Mouse (Mus musculus) limb, embryonic 14.5 days (tissue): ENCODE measurements around the gene 4933415A04Rik. TPM values are rescaled to one million over a fixed set of nuclear protein-coding genes. Genes with fewer than 3 reads are reported as not detected.

Source experiments
- ATAC-seq: fragments of 200-750 bp; cut with Nextera tagmentation; 2 replicates; pipeline ENCODE4 v1.8.0; 2017; ENCODE audit warnings: low read depth, moderate number of reproducible peaks, moderate TSS enrichment; ENCODE audit not compliant: low FRiP score
- DNase-seq: peaks from one replicate; pipeline ENCODE4 v3.0.0-alpha.2; 2015; ENCODE audit warnings: low spot score
- H3K27ac ChIP-seq: fragments of 300-500 bp; sonication (generic); replicated peaks from 2 replicates; pipeline ENCODE4 v1.5.1; 2014; ENCODE audit warnings: low read depth, mild to moderate bottlenecking, low read length, moderate library complexity, mixed read lengths
- H3K27me3 ChIP-seq: fragments of 300-500 bp; sonication (generic); 2 replicates; pipeline ENCODE4 v1.6.1; 2014; ENCODE audit warnings: low read length, mixed read lengths; ENCODE audit not compliant: control insufficient read depth, insufficient read depth
- H3K36me3 ChIP-seq: fragments of 300-500 bp; sonication (generic); 2 replicates; pipeline ENCODE4 v1.6.1; 2014; ENCODE audit warnings: mild to moderate bottlenecking, low read length, moderate library complexity, mixed read lengths; ENCODE audit not compliant: control insufficient read depth, insufficient read depth
- H3K4me1 ChIP-seq: fragments of 300-500 bp; sonication (generic); 2 replicates; pipeline ENCODE4 v1.6.1; 2014; ENCODE audit warnings: antibody characterized with exemption, low read length, mixed read lengths; ENCODE audit not compliant: control insufficient read depth, insufficient read depth
- H3K4me2 ChIP-seq: fragments of 300-500 bp; sonication (generic); replicated peaks from 2 replicates; pipeline ENCODE4 v1.6.1; 2014; ENCODE audit warnings: low read depth, mild to moderate bottlenecking, low read length, moderate library complexity; ENCODE audit not compliant: severe bottlenecking
- H3K4me3 ChIP-seq: fragments of 300-500 bp; sonication (generic); replicated peaks from 2 replicates; pipeline ENCODE4 v1.5.1; 2014; ENCODE audit warnings: low read length
- H3K9ac ChIP-seq: fragments of 300-500 bp; sonication (generic); 2 replicates; pipeline ENCODE4 v1.6.1; 2014; ENCODE audit warnings: mild to moderate bottlenecking, low read depth, low read length, moderate library complexity; ENCODE audit not compliant: severe bottlenecking
- H3K9me3 ChIP-seq: fragments of 300-500 bp; sonication (generic); 2 replicates; pipeline ENCODE4 v1.6.1; 2016; ENCODE audit warnings: low read length; ENCODE audit not compliant: control insufficient read depth
- POLR2A ChIP-seq: fragments of 200-500 bp; IDR thresholded peaks from 2 replicates; pipeline ENCODE4 v1.8.0; 2012; ENCODE audit warnings: inconsistent platforms, mild to moderate bottlenecking, moderate library complexity, borderline replicate concordance; ENCODE audit not compliant: insufficient read depth, insufficient read length; ENCODE audit errors: extremely low read depth
- WGBS: fragments of 180-500 bp; shearing (Covaris S2); extraction: QIAGEN DNeasy Blood & Tissue Kit; methylation state at CpG from one replicate; pipeline ENCODE4 v1.1.7; 2014; 5-methylcytosine and 5-hydroxymethylcytosine counted together
- polyA plus RNA-seq, 2 experiments: library from polyadenylated mRNA; depleted of rRNA in 1 of 2; stranded (reverse) in 1 of 2; unstranded in 1 of 2; fragments of >200 nt; fragmentation: Nextera tagmentation in 1 of 2; extraction: Ambion mirVana in 1 of 2; gene quantifications; 2 replicates each; pipeline versions ENCODE4 v1.2.1 to v1.2.3; 2012 to 2014

The 4933415A04Rik gene
- polyA plus RNA-seq, 2 experiments: 0.70 to 2.2 TPM

GRCm38 (mm10) chr11:43618403-43618802 lies 31.6 kb downstream of the 4933415A04Rik start:
- H3K4me3 ChIP-seq: no peak overlapping the region
- H3K4me1 ChIP-seq: no peaks in the 10 kb centered on the region
- H3K9me3 ChIP-seq: no peaks in the 10 kb centered on the region
- ATAC-seq: peak; percentile 37; the same call in 1 of the 2 replicates
- H3K4me2 ChIP-seq: no peak overlapping the region
- no peak overlapping the region for H3K9ac ChIP-seq
- no peaks in the 10 kb centered on the region for H3K27me3 ChIP-seq
- no peak overlapping the region for H3K27ac ChIP-seq
- no peak for DNase-seq
- 69% methylated on average over 7 of the region's 7 CpGs for WGBS
- no peak for TF ChIP-seq POLR2A
- no peaks in the 10 kb centered on the region for H3K36me3 ChIP-seq

- Histone ChIP-seq H3K4me2 (no peak overlapping the region), H3K27ac (no peak overlapping the region), H3K27me3 (no peaks in the 10 kb centered on the region), H3K4me1 (peaks cover 8% of the 10 kb centered on the region), H3K9me3 (no peaks in the 10 kb centered on the region), H3K4me3 (no peak overlapping the region), H3K9ac (no peak overlapping the region), H3K36me3 (no peaks in the 10 kb centered on the region)
- 93% methylated on average over 5 of the region's 5 CpGs for WGBS
- DNase-seq: no peak
- no peak for TF ChIP-seq POLR2A
- no peak for ATAC-seq
These were observed 34.9 kb downstream of the 4933415A04Rik start for GRCm38 (mm10) chr11:43621769-43622168.

GRCm38 (mm10) chr11:43624341-43624740 lies 37.5 kb downstream of the 4933415A04Rik start:
- WGBS: 97% methylated on average over 1 of the region's 1 CpGs
- no peak overlapping the region for H3K27ac ChIP-seq
- no peak for ATAC-seq
- H3K36me3 ChIP-seq: no peaks in the 10 kb centered on the region
- peaks cover 15% of the 10 kb centered on the region for H3K4me1 ChIP-seq
- no peak overlapping the region for H3K4me2 ChIP-seq
- DNase-seq: no peak
- no peaks in the 10 kb centered on the region for H3K9me3 ChIP-seq
- H3K27me3 ChIP-seq: no peaks in the 10 kb centered on the region
- no peak for TF ChIP-seq POLR2A
- H3K4me3 ChIP-seq: no peak overlapping the region
- no peak overlapping the region for H3K9ac ChIP-seq

- DNase-seq: peak; percentile 25
- Histone ChIP-seq H3K27ac (peak overlapping the region; percentile 52; the same call in 1 of the 2 replicates), H3K27me3 (no peaks in the 10 kb centered on the region), H3K9ac (peak overlapping the region; percentile 16; the same call in 1 of the 2 replicates), H3K9me3 (no peaks in the 10 kb centered on the region), H3K4me1 (peaks cover 15% of the 10 kb centered on the region), H3K4me2 (peak overlapping the region; percentile 51), H3K4me3 (peak overlapping the region; percentile 18), H3K36me3 (no peaks in the 10 kb centered on the region)
- no peak for TF ChIP-seq POLR2A
- ATAC-seq: peak; percentile 30; the same call in 1 of the 2 replicates
- 6% methylated on average over 12 of the region's 12 CpGs for WGBS
These were observed 39.6 kb downstream of the 4933415A04Rik start for GRCm38 (mm10) chr11:43626300-43626926.

DNA sequence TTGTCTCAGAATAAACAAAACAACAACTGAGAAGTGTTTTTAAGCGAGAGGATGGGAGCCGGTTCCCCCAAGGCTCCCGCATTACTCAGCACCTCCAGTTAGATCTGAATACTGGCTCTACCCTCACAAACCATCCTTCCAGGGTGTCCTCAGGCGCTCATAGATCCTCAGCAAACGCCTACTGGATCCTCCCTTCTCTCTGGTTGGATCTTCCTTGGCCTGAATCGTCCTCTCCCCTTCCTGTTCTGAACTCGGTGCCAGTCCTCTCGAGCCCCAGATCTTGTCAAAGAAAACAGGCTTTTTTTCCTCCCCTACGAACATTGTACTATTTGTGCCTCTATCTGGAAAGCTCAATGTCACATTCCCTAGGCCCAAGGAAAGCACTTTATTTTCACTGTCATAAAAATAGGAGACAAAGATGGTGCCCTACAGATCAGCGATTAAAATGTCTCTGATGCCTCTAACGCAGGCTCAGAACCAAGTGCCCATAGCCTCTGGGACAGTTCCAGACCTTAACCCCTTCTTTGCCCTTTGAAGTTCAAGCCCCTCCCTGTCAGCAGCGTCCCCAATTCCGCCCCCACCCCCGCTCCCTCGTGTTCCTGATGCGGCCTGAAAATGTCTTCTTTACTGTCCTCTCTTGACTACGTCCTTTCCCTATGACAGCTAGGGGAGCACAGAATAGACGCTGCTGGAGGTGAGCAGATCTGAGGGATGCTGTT lies 40.2 kb downstream of the 4933415A04Rik start:
- Histone ChIP-seq H3K27me3 (no peaks in the 10 kb centered on the region), H3K4me1 (peaks cover 15% of the 10 kb centered on the region), H3K27ac (peak overlapping the region; percentile 52; the same call in 1 of the 2 replicates), H3K4me3 (peak overlapping the region; percentile 18; the same call in 1 of the 2 replicates), H3K9me3 (no peaks in the 10 kb centered on the region), H3K4me2 (peak overlapping the region; percentile 51), H3K36me3 (no peaks in the 10 kb centered on the region), H3K9ac (no peak overlapping the region)
- 32% methylated on average over 18 of the region's 18 CpGs for WGBS
- DNase-seq (no peak), ATAC-seq (no peak)
- no peak for TF ChIP-seq POLR2A
